Mouse (Mus musculus) embryonic fibroblast, embryonic 13.5 days (primary cell): ENCODE data around the gene Dip2a.

ENCODE experiments used
- CTCF ChIP-seq: IDR thresholded peaks from 2 replicates; pipeline ENCODE4 v1.5.1; 2011; ENCODE audit warnings: mild to moderate bottlenecking, control low read depth, low read length, moderate library complexity, borderline replicate concordance; ENCODE audit not compliant: insufficient read depth
- POLR2A ChIP-seq: IDR thresholded peaks from 2 replicates; pipeline ENCODE4 v1.6.1; 2011; ENCODE audit warnings: low read depth, mild to moderate bottlenecking, control low read depth, low read length, moderate library complexity

DNA sequence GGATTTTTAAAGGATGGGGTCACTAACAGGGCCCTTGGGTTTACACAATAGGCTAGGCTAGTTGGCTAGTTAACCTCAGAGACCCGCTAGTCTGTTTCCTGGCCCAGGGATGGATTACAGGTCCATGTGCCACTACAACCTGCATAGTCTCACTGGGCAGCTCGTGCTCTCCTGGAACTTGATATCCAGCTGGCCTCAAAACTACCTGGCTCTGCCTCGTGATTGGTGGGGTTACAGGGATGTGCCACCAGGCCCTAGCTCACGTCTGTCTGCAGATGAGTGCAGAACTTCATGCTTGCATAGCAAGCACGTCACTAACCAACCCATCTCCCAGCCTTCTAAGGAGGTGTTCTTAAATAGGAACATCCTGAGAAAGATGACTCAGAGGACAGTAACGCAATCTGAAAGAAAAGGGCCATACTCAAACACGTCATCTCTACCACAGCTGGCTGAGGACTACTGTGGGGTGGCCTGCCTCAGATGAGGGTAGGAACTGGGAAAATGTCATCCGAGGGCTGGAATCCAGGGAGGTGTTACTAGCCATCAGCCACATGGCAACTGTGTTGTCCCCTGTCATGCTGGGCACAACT lies 12.3 kb upstream of the Dip2a start:
- TF ChIP-seq CTCF = no peak
- no peak for TF ChIP-seq POLR2A
